Mouse (Mus musculus): Measurements from ENCODE around the gene Efcab8.
"Not testable (repeated sequence)": the region's sequence is repeated elsewhere in the genome, so short reads cannot be mapped to it uniquely, and the experiment has no call there.

Efcab8 gene

DNA sequence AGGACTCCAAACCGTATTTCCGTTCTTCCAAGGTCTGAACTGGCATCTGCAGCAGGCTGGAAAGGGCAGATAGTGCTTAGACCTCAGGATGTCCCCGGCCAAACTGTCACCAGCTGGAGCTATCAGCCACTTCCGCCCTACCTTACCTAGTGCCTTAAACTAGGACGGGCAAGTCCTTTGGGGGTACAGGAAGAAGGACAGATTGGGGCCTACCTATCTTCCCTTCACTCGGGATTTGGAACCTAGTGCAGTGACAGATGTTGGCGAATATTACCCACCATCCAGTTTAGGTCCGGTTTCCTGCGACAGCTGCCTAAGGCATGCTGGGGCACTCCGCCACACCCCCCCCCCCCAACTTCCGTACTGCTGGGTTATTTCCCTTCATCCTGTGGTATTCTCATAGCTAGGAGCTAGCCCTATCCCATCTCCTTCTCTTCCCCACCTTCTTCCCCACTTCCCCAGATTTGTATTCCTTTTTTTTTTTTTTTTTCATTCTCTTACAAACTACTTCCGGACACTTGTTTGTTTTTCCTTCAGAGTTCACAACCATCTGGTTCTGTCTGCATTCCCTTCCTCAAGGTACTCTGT lies at the start of gene Efcab8:
Efcab8 (plus strand) TSS at position 538 of the 588 bp plus-strand sequence.
- DNase-seq = no peak

DNA sequence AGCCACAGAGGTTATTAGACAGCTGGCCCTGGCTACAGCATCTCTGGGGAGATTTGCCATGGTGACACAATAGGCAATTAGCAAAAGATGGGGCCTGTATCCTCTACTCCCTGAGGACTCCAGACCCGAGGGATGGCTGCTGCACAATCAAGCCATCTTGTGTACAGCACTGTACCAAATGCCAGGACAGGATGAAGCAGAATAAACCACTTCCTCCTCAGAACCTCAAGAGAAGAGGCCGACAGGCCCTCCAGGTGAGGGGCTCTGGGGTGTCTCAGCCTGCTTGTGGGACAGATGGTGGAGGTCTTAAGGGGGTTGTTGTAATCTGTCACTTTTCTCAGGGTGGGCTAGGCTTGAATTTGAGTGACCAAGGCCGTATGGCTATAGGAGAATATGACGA lies 45.7 kb upstream of the Efcab8 start:
- DNase-seq = no peak

DNA sequence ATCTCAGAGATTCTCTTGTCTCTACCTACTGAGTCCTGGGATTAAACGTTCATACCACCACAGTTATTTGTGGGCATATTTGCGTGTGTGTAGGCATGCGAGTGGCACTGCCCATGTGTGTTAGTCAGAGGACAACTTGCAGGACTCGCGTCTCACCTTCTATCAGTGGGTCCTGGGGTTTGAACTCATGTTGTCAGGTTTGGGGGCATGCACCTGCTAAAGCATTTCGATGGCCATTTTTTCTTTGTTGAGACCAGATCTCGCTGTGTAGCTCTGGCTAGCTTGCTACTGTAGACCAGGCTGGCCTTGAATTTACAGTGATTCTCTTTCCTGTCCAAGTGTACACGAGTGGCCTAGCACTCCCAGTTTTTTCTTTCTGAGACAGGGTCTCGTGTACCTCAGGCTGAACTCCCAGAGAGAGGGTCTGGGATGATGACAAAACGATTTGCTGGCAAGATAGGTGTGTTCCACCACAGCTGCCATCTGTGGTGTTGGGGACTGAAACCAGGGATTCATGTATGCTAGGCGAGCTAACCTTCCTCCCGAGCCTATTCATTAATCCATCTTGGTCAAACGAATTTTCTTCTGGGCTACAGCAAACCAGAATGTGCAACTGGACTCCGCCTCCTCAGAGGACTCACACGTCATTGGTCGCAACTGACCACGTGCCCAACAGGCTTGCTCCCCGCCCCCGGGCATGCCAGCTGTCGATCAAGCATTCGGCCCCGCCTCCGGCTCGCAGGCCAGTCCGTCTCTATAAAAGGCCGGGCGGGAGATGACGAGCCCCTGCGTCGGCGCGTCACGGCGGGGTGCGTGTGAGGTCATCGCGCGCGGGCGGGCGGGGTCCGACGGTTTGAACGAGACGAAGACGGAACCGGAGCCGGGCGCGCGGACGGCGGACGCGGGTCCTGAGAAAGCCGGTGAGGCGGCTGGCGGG lies 39.0 kb upstream of the Efcab8 start, which contains the start of gene Mapre1:
Mapre1 (plus strand) TSS at position 775 of the 937 bp plus-strand sequence.
- peak; percentile 99 for DNase-seq

DNA sequence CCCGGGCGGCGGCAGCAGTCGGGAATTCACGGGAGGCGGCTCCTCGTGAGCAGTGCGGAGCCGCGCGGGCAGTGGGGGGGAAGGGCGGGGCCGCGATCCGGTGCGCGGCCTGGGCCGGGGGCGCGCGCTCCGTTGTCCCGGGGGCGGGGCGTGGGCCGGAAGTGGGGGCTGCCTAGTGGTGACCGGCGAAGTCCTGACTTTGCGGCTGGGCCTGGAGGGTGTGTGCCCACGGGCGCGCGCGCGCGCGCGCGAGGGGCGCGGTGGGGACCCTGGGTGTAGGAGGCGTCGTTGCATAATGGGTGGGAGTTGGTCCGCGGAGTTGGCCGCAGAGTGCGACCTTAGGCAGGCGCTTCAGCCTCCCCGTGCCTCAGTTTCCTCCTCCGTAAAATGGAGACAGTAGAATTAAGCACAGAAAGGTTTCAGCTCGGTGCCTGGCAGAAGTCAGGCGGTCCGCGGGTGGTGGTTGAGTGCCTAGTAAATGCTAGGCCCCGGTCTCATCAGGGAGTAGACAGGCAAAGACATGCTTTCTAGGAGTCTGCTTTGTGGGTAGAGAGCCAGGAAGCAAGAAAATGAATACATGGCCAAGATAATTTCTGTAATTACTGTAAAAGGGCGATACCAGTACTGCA lies 38.2 kb upstream of the Efcab8 start:
- DNase-seq = no peak

DNA sequence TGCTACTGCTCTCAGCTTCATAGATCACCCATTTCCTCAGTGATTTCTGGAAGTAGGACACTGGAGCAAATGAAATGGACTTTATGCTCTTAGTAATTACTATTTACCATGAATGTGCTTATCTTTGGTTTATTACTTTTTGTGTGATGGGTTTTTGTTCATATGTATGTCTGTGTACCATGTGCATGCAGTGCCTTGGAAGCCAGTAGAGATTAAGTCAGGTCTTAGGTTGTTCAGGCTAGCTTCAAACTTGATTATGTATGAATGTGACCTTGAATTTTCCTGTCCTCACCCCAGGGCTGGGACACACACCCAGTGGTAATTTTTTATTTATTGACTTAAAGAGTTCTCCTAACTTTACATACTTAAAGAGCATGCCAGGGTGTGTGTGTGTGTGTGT lies 31.7 kb upstream of the Efcab8 start:
- no peak for DNase-seq

DNA sequence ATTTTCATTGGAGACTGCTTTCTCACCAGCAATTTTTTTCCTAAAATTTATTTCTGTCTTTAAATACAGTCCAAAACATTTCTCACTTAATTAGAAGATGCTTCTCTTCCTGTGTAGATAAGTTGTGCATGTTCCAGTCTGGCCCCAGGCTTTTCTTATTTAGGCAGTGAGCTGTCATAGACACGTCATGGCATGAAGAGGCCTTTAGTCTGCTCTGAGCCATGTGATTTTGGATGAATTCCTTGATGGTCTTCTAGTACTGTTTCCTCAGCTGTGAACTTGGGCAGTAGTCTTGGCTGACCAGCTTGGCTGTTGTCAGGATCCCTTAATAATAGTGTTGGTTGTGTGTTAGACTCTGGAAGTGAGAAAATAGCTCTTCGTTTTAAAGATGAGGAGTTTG lies 29.4 kb upstream of the Efcab8 start:
- no peak for DNase-seq

DNA sequence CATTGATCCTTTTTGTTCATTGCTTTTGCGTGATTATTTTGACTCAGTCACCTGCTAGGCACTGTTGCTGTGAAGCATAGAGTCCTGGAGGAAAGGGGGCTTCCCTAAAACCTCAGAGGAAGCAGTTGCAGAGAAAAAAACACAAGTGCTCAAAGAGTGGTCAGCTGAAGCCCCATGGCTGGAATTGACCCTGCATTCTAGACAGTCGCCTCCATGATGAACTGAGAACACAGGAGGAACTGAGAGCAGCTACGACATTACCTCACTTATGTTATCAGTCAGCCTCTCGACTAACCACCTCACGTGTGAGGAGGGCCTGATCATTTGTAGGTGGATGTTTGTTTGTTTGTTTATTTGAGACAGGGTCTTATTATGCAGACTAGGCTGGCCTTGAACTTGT lies 17.6 kb upstream of the Efcab8 start:
- no peak for DNase-seq

DNA sequence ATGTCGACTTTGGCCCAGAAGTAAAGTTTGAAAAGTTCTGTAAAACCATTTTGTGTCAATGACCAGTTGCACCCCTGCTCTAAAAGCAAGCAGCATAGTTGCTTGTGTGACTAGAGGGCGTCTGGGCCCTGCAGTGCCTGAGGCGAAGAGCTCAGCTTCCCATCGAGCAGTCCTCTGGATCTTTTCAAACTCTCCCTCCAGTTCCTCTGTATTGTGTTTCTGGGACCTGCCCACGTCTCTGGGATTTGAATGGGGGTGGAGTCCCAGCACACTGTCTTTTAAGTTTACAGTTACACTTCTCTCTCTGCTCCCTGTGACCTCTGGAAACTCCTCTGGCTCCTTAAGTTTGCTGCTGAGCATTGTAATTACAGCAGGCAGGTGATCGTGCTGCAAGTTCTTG lies 12.2 kb upstream of the Efcab8 start:
- DNase-seq = no peak

DNA sequence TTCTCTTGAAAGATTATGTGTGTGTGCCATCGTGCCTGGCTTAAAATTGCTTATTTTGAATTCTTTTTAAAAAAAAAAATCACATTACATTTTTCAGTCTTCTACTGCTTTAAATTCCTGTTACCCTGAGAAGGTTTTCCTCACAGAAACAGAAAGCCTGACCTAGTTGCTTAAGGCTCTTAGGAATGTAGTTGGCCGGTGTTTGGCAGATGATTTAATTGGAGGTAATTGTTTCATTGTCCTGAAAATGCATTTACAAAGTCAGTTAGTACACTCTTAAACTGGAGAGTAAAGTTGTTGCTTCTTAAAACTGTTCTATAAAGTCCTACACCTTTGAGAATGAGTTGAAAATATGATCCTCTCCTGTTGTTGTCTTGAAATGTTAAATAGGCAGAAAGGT lies 10.8 kb upstream of the Efcab8 start:
- DNase-seq = no peak

DNA sequence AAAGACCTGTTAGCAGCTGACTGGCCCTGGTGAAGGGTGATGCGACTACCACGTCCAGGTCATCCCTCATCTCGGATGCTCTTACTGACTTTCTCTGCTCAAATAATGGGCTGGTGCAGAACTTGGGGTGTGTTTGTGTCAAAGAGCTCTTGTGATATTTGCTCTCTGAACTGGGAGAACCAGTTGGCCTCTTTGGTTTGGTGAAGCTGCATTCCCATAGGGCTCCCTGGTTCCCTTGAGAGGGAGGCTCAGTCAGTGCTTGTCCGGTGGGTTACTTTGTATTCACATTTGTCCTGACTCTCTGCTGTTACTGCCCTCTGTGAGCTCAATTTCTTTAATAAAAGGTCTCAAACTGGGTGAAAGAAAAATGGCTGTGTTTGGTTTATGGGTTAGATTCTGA lies 6.8 kb upstream of the Efcab8 start:
- DNase-seq = no peak

DNA sequence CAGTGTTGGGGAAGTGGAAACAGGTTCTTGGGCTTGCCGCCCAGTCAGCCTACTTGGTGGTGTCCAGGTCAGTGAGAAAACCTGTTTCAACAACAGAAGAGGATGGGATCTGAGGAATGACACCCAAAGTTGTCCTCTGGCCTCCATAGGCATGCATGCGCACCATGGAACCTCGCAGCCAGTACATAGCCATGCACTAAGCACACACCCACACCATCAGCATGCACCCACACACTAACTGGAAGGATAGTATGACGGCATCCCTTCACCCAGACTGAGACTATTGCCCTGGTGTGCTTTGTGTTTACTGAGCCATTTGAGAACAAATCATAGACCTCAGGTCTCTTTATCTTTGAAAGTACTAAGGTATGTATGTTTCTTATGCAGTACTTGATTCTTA lies 4.3 kb upstream of the Efcab8 start:
- no peak for DNase-seq

DNA sequence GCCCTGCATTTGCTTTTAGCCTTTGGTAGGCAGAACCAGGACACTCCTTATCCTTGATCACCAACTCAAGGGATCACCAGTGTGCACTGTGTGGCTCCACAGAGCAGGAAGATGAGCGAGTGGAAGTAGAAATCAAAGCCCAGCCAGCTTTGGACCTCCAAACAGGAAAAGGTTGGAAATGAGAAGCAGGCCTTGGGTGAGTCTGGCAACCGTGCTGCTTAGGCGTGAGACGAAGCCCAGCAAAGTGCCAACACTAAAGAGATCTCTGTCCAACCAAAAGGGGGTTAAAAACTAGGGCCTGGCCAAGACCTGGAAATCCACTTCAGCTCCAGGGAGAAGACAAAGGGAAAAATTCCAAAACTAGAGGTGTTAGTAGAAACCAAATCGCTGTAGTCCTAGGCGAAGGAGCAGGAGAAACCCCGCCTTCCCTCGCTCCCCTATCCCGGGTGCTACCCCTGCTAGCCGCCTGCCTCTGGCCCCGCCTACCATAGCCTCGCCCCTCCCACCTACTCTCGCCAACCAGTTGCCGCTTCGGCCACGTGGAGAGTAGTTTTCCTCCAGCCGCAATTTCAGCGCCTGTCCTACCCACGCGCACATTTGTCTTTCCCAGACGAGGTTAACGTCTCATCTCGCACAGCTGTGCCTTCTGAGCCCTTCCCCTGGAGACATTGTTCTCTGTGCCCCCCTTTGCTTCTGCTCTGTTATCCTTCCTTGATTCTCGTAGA lies 931 bp upstream of the Efcab8 start:
- peak; percentile 79 for DNase-seq

DNA sequence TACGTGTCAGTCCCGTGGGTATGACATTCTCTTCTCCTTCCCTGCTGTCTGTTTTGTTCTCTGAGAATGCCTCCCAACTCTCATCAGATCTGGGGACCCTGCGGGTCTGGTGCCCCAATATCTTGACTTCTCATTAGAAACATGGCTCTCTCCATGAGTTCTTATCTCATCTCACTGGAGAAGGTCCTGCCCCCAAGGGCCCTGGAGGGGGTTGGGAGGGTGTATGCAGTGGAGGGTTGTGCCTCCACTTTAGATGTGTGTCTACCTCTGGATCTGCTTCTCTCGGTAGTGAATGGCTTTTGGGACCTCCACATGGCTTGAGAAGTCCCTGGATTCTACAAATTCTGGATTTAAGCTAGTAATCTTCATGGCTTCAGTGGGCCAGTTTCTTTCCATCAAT lies 1.4 kb downstream of the Efcab8 start:
- DNase-seq = no peak

DNA sequence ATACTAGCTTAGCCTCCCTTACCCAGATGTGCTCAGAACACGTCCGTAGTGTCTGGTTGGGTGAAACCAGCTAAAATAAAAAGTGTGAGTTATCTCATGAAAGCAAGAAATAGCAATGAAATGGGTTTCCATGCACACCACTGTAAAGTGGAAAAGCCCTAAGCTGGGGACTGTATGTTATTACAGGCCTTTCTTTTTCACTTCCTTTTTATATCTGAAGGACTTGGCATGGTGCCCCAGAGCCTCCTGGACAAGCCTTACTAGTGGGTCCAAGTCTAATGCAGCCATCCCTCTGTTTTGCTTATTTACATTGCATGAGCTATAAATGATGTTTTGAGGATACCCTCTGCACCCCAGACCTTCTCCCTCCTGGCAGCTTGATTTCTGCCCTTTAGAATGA lies 4.9 kb downstream of the Efcab8 start:
- DNase-seq = no peak

DNA sequence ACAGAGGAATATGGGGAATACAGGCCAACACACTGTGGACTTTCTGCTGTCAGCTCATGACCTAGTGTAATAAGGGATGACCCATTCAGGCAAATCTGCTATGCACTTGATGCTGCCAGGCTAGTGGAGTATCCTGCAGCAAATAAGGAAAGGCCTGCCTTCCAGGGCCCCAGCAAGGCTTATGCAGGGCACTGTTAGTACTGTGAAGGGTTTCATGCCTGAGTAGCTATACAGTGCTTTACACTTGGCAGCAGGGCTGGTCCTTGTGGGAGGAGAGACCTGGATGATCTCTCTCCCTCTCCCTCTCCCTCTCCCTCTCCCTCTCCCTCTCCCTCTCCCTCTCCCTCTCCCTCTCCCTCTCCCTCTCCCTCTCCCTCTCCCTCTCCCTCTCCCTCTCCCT lies 13.6 kb downstream of the Efcab8 start:
- no peak for DNase-seq

DNA sequence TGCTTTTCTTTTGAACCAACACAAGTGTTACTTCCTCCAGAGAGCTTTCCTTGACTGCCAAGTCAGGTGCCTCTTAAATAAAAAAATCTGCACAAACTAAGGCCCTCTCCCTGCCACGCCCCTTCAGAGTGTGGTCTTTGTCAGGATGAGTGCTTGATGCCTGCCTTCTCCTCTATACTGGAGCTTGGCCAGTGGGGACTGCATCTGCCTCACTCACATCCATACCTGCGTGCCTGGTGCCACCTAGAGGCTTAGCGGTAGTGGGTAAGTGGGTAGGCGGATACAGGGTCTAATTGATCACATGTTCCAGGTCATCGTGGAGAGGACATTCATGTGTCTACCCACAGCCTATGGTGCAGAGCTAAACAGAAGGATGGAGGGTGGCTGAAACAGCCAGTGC lies 15.4 kb downstream of the Efcab8 start:
- DNase-seq = peak; percentile 13

DNA sequence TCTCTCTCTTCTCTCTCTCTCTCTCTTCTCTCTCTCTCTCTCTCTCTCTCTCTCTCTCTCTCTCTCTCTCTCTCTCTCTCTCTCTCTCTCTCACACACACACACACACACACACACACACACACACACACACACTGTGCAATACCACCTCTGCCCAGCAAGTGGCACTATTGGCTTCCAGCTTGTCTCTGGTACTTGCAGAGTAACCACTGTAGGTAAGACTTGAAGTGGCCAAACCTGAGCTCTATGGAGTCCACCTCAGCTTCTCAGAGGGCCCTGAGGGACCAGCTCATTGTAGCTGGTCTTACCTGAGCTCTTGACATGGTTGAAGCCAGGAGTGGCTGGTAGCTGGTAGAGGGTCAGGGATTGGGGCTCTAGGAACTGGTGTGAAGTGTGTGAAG lies 27.7 kb downstream of the Efcab8 start:
- peak; percentile 60 for DNase-seq

DNA sequence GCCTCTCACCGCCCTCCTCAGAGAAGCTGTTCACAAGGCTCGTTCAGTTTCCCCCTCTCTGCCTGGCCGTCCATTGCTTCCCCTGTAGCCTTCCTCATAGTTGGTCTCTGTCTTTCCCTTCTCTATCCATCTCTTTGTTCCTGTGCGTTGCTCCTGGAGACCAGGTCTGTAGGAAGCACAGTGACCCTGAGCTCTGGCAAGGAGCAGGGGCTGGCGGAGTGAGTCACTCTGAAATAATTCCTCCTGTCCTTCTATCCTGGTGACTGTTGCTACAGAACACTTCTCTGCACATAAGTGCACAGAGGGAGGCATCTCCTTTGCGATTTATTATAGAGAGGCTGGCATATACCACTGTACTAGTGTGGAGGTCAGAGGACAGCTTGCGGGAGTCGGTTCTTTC lies 28.4 kb downstream of the Efcab8 start:
- no peak for DNase-seq

DNA sequence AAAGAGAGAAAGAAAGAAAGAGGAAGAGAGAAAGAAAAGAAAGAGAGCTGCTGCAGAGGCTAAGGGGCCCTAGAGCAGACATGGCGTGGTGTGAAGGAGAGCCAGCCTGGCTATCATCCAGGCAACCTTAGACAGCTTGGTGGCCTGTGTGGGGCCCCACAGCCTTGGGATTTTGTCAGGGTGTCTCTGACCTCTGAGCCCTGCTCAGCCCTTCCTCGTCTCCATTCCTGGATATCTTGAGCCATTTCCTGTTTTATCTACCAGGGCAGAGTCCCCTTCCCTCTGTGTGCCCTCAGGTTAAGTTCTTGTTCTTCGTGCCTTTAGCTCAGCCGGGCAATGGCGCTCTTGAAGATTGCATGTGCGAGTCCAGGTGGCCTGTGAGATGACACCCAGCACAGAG lies 29.1 kb downstream of the Efcab8 start:
- no peak for DNase-seq

DNA sequence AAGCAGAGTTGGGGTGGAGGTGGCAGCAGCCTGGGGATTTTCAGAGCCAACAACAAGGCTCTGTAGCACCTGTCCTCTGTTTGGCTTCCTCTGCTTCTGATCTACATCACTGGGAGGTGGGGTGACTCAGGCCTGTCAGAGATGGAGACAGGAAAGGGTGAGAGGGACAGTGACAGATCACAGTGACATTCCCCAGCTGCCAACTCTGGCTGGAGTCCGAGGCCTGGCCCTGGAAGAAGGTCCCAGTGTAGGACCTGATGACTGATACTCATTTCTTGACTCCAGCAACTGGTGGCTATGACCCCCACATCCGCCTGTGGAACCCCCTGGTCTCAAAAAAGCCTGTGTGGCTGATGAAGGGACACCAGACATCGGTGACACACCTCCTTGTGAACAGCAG lies 30.2 kb downstream of the Efcab8 start:
- no peak for DNase-seq

DNA sequence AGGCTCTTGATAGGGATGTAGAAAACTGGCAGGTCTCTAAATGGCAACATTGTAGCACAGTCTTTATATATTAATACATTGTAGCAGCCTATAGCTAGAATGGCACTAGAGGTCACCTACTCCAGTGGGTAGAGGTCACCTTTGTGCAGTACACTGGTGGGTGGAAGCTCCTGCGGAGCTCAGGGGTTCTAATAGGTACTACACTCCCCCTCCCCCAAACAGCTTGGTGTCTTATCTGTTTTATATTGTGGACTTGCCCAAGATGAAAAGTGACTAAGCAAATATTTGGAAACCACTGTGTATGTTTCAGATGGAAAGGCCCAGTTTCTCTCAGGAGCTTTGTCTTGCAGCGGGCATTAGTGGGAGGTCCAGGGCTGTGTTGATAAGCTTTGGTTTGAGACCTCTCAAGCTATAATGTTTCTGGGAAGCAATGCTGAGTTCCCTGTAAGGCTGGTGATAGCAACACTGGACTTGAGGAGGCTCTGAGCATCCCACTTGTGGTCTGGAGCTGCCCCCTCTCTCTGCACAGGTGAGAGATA lies 42.3 kb downstream of the Efcab8 start:
- DNase-seq = no peak

DNA sequence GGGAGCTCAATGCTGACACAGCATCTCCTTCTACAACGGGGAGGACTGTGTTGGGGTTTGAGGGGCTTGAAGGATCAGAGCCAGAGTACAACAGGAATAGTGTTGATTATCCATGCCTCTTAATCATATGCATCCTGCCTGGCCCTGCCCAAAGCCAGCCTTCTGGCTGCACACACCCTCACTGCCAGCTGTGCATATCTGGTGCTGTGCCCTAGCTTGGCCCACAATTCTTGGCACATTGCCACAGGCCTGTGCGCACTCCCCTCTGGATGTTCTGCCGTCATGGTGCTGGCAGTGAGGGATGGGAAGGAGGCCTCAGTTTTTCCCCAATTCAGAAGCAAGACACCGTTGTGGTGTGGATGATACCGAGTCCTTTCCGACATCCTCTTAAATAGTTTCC lies 44.9 kb downstream of the Efcab8 start:
- DNase-seq = no peak

DNA sequence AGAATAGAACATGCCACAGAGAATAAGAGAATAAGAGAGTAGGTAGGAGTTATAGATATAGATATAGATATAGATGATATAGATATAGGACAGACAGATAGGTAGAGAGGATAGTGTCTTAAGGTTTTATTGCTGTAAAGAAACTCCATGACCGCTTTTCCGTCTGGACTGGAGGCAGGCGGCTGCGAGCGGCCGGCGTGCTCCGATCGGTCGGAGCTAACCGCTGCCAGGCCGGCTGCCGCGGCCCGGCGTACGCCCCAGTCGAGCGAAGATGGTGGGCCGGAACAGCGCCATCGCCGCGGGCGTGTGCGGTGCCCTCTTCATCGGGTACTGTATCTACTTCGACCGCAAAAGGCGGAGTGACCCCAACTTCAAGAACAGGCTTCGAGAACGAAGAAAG lies 46.2 kb downstream of the Efcab8 start:
- DNase-seq = not testable (repeated sequence)
